Mouse (Mus musculus): ENCODE results near the gene Tcf7l2. TPM values are rescaled to one million over a fixed set of nuclear protein-coding genes. Genes with fewer than 3 reads are reported as not detected.
A peak's percentile ranks its signal among the peaks of the same experiment; 100 is the strongest.

Tcf7l2 gene
- total RNA-seq, 2 experiments from 2014 or later: 8.1 to 9.0 TPM

DNA sequence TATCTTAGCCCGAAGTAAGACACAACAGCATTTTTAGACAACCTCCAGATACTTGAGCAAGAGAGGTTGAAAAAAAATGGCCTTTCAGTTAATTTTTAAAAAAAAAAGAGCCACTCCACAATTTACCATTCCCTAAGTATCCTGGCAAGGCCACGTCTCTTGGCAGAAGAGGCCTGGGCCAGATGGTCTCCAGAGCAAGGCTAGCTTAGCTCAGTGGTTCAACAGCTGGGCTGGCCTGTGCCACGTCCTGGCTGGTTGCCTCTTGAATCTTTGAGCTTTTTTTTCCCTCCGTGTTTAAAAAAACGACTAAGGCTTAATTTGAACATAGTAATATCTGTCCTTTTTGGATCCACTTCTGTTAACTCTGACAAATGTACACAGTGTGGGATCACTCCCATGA lies 209.8 kb downstream of the Tcf7l2 start:
- intact Hi-C loops (cut with DNase I): no loop called here
- DNase-seq (ENCODE audit: extremely low spot score in 1 of 2, low spot score in 2 of 2): no peak
- TF ChIP-seq CTCF (IDR thresholded peaks at IDR 0.05): no peak

DNA sequence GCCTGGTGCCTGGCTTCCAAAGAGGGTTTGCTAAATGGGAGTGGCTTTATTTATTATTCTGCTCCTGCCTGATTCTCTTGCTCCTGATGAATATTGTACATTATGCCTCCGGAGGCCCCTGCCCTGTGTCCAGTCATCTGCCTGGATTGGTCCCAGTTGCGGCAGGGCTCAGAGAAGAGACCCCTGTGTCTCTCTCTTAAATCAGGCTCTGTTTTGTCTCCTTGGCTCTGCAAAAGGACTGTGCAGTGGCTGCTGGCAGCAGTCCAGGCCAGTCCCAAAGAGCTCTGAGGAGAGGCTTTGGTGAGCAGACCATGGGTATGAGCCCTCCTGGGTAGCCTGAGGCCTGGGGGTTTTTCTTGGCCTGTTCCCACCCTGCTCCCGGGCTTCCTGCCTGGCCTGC lies 211.6 kb downstream of the Tcf7l2 start:
- no peak for TF ChIP-seq CTCF (IDR thresholded peaks at IDR 0.05)
- Histone ChIP-seq H3K4me3 (no peak overlapping the region), H3K27ac (no peak overlapping the region)
- intact Hi-C loops (cut with DNase I): no loop called here
- peak; percentile 32 to 50 for DNase-seq (ENCODE audit: extremely low spot score in 1 of 2, low spot score in 2 of 2)

More for the DNA sequence above, 209.8 kb downstream of the Tcf7l2 start:
- no peak overlapping the region for H3K27ac ChIP-seq
- no peak overlapping the region for H3K4me3 ChIP-seq

GRCm38 (mm10) chr19:55955126-55955525 lies 213.5 kb downstream of the Tcf7l2 start:
- intact Hi-C loops (cut with DNase I): no loop called here
- no peak overlapping the region for H3K4me3 ChIP-seq
- no peak overlapping the region for H3K27ac ChIP-seq
- no peak for TF ChIP-seq CTCF (IDR thresholded peaks at IDR 0.05)
- no peak for DNase-seq (ENCODE audit: extremely low spot score in 1 of 2, low spot score in 2 of 2)

DNA sequence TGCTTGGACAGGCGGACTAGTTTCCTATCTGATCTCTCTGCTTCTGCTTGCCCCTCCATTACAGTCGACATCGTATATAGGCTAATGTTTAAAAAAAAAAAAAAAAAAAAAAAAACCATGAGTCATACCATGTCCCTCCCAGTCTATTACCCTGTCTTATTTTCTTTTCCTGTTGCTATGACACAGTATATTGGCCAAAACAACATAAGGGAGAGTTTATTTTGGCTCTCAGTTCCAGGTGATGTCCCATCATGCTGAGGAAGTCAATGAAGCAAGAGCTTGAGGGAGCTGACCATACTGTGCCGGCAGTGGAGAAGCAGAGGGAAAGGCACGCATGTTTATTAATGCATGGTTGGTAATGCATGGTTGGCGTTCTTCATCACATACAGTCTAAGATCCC lies 215.1 kb downstream of the Tcf7l2 start:
- H3K4me3 ChIP-seq: no peak overlapping the region
- no peak for TF ChIP-seq CTCF (IDR thresholded peaks at IDR 0.05)
- intact Hi-C loops (cut with DNase I): no loop called here
- DNase-seq (ENCODE audit: extremely low spot score in 1 of 2, low spot score in 2 of 2): no peak
- no peak overlapping the region for H3K27ac ChIP-seq

DNA sequence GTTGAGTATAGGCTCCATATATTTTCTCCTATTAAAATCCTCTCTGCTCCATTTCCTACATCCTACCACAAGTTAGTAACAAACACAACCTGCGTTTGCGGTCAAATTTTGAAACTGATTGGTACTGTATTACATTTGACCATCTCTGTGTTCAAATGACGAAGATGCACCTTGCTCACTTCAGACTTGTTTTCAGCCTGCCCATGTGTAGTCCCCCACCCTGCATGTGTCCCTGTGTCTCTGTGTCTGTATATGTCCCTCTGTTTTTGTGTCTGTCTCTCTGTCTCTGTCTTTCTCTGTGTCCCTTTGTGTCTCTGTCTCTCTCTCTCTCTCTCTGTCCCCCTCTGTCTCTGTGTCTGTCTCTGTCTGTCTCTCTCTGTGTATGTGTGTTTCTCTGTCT lies 222.8 kb downstream of the Tcf7l2 start:
- Histone ChIP-seq H3K27ac (no peak overlapping the region), H3K4me3 (no peak overlapping the region)
- TF ChIP-seq CTCF (IDR thresholded peaks at IDR 0.05): no peak
- no peak for DNase-seq (ENCODE audit: extremely low spot score in 1 of 2, low spot score in 2 of 2)
- intact Hi-C loops (cut with DNase I): no loop called here

GRCm38 (mm10) chr19:55966066-55966465 lies 224.4 kb downstream of the Tcf7l2 start:
- Histone ChIP-seq H3K4me3 (no peak overlapping the region), H3K27ac (no peak overlapping the region)
- DNase-seq (ENCODE audit: extremely low spot score in 1 of 2, low spot score in 2 of 2): no peak
- no peak for TF ChIP-seq CTCF (IDR thresholded peaks at IDR 0.05)
- intact Hi-C loops (cut with DNase I): no loop called here

GRCm38 (mm10) chr19:55969929-55970531 lies 228.4 kb downstream of the Tcf7l2 start:
- no peak overlapping the region for H3K27ac ChIP-seq
- intact Hi-C loops (cut with DNase I): no loop called here
- no peak overlapping the region for H3K4me3 ChIP-seq
- no peak for TF ChIP-seq CTCF (IDR thresholded peaks at IDR 0.05)
- DNase-seq (ENCODE audit: extremely low spot score in 1 of 2, low spot score in 2 of 2): no peak

DNA sequence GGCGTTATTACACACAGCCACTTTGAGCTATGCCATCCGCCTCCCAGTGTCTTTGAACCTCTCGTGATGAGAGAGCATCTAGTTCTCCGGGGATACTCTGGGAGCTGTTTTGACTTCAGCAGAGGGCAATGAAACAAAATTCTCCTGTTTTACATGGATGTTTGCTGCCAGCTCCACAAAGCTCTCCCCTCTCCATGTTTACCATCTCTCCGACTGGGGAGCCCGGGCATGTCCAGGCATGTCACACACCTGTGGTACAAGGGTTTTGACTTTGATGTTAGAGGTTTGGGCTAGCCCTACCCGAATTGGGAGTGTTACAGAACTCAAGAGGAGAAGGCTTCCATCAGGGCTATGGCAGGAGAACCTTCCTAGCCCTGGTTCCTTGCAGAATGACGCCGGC lies 234.5 kb downstream of the Tcf7l2 start:
- intact Hi-C loops (cut with DNase I): no loop called here

More for the DNA sequence above, 234.5 kb downstream of the Tcf7l2 start:
- DNase-seq (ENCODE audit: extremely low spot score in 1 of 2, low spot score in 2 of 2): no peak
- H3K27ac ChIP-seq: no peak overlapping the region
- no peak for TF ChIP-seq CTCF (IDR thresholded peaks at IDR 0.05)
- H3K4me3 ChIP-seq: no peak overlapping the region
